Mouse (Mus musculus) stomach, postnatal 0 days (tissue): ENCODE measurements at regions not wholly inside any gene's neighbourhood (a gene's known extent, or its start where the extent isn't known, plus 50 kb on each side); places are given as distances from the start of the nearest gene placed in this dataset.

Source experiments
- CTCF ChIP-seq: IDR thresholded peaks from 2 replicates; pipeline ENCODE4 v1.5.1; 2016; ENCODE audit warnings: antibody characterized with exemption, low read depth, mild to moderate bottlenecking, moderate library complexity
- EP300 ChIP-seq: optimal IDR thresholded peaks from 2 replicates; pipeline ENCODE3; 2016; ENCODE audit warnings: antibody characterized with exemption

DNA sequence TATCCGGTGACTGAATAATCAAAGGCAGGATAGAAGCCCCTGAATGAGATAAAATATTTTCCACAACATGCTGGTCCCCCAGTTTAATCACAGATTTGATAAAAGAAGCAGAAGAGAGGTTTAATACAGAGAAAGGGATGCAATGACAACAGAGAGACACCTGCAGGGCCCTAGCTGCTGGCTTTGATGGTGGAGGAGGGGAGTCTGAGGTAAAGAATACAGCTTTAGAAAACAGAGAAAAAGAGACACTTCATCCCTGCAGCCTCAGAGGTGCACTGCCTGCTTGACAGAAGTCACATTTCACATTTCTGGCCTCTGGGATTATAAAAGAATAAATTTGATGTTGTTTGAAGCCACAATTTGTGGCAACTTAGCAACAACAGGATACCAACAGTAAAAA, 319.9 kb upstream of the Nectin3 start:
- no peak for TF ChIP-seq CTCF
- TF ChIP-seq EP300: no peak
